Mouse (Mus musculus) limb, embryonic 13.5 days (tissue): ENCODE results near the gene Crmp1. TPM values are rescaled to one million over a fixed set of nuclear protein-coding genes. Genes with fewer than 3 reads are reported as not detected.

Source experiments
- ATAC-seq: fragments of 200-750 bp; cut with Nextera tagmentation; 2 replicates; pipeline ENCODE4 v1.8.0; 2017; ENCODE audit warnings: low read depth, moderate number of reproducible peaks, moderate TSS enrichment; ENCODE audit not compliant: low FRiP score
- H3K27ac ChIP-seq: fragments of 300-500 bp; sonication (generic); 2 replicates; pipeline ENCODE4 v1.5.1; 2015; ENCODE audit warnings: inconsistent platforms, mild to moderate bottlenecking, moderate library complexity
- H3K27me3 ChIP-seq: fragments of 300-500 bp; sonication (generic); 2 replicates; pipeline ENCODE4 v1.6.1; 2015; ENCODE audit warnings: mild to moderate bottlenecking, inconsistent platforms
- H3K36me3 ChIP-seq: fragments of 300-500 bp; sonication (generic); 2 replicates; pipeline ENCODE4 v1.6.1; 2015; ENCODE audit warnings: inconsistent platforms, mild to moderate bottlenecking, moderate library complexity
- H3K4me1 ChIP-seq: fragments of 300-500 bp; sonication (generic); 2 replicates; pipeline ENCODE4 v1.6.1; 2015; ENCODE audit warnings: inconsistent platforms
- H3K4me2 ChIP-seq: fragments of 300-500 bp; sonication (generic); replicated peaks from 2 replicates; pipeline ENCODE4 v1.6.1; 2015; ENCODE audit warnings: inconsistent platforms, mild to moderate bottlenecking, moderate library complexity
- H3K4me3 ChIP-seq: fragments of 300-500 bp; sonication (generic); 2 replicates; pipeline ENCODE4 v1.5.1; 2015; ENCODE audit warnings: moderate library complexity, mild to moderate bottlenecking, inconsistent platforms
- H3K9ac ChIP-seq: fragments of 300-500 bp; sonication (generic); 2 replicates; pipeline ENCODE4 v1.6.1; 2015; ENCODE audit warnings: mild to moderate bottlenecking, inconsistent platforms
- H3K9me3 ChIP-seq: fragments of 300-500 bp; sonication (generic); 2 replicates; pipeline ENCODE4 v1.6.1; 2016; ENCODE audit warnings: inconsistent platforms
- WGBS: fragments of 180-500 bp; shearing (Covaris S2); methylation state at CpG from one replicate; pipeline ENCODE4 v1.1.7; 2015; 5-methylcytosine and 5-hydroxymethylcytosine counted together
- polyA plus RNA-seq: library from polyadenylated mRNA; unstranded; fragments of >200 nt; fragmentation: Nextera tagmentation; extraction: Ambion mirVana; gene quantifications from 2 replicates; pipeline ENCODE4 v1.2.1, GENCODE M21; 2015

The Crmp1 gene
- polyA plus RNA-seq, 1 experiment from 2014 or later = 14.5 TPM

GRCm38 (mm10) chr5:37256823-37257222 lies 15.1 kb downstream of the Crmp1 start:
- no peaks in the 10 kb centered on the region for H3K9me3 ChIP-seq
- no peak for ATAC-seq
- H3K4me1 ChIP-seq = no peaks in the 10 kb centered on the region
- H3K4me3 ChIP-seq = no peak overlapping the region
- no peak overlapping the region for H3K27ac ChIP-seq
- WGBS = 61% methylated on average over 7 of the region's 7 CpGs
- no peaks in the 10 kb centered on the region for H3K36me3 ChIP-seq
- H3K9ac ChIP-seq = no peak overlapping the region
- no peak overlapping the region for H3K4me2 ChIP-seq
- no peaks in the 10 kb centered on the region for H3K27me3 ChIP-seq

- Histone ChIP-seq H3K4me1 (no peaks in the 10 kb centered on the region), H3K4me3 (no peak overlapping the region), H3K9me3 (no peaks in the 10 kb centered on the region), H3K9ac (no peak overlapping the region), H3K4me2 (no peak overlapping the region), H3K27ac (no peak overlapping the region), H3K36me3 (no peaks in the 10 kb centered on the region), H3K27me3 (no peaks in the 10 kb centered on the region)
- WGBS = 54% methylated on average over 5 of the region's 5 CpGs
- ATAC-seq = no peak
Measured at GRCm38 (mm10) chr5:37257243-37257642, 15.5 kb downstream of the Crmp1 start.

DNA sequence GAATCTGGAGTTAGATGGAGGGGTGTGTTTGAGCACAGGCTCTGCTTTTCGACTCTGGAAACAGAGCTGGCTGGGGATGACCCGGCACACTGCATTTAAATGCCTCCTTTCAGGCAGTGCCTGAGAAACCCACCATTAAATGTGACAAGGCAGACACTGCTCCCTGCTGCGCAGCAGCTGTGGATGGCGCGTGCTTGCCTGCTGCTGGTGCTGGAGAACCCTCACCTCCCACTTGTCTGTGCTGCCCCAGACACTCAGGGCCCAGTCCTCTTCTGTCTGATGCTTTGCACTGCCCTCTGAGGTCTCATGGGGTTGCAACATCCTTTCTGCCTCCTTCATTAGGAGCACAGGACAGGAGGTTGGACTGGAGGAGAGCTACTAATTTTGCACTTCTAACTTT lies 20.0 kb downstream of the Crmp1 start:
- ATAC-seq = no peak
- H3K27me3 ChIP-seq = no peaks in the 10 kb centered on the region
- H3K4me3 ChIP-seq = no peak overlapping the region
- no peak overlapping the region for H3K9ac ChIP-seq
- no peak overlapping the region for H3K4me2 ChIP-seq
- no peak overlapping the region for H3K27ac ChIP-seq
- H3K4me1 ChIP-seq = no peaks in the 10 kb centered on the region
- 58% methylated on average over 5 of the region's 5 CpGs for WGBS
- no peaks in the 10 kb centered on the region for H3K36me3 ChIP-seq
- no peaks in the 10 kb centered on the region for H3K9me3 ChIP-seq

GRCm38 (mm10) chr5:37263816-37264215 lies 22.1 kb downstream of the Crmp1 start:
- Histone ChIP-seq H3K9me3 (no peaks in the 10 kb centered on the region), H3K27me3 (no peaks in the 10 kb centered on the region), H3K36me3 (no peaks in the 10 kb centered on the region), H3K9ac (no peak overlapping the region), H3K4me2 (no peak overlapping the region), H3K27ac (no peak overlapping the region), H3K4me1 (no peaks in the 10 kb centered on the region), H3K4me3 (no peak overlapping the region)
- 31% methylated on average over 6 of the region's 6 CpGs for WGBS
- ATAC-seq = no peak

DNA sequence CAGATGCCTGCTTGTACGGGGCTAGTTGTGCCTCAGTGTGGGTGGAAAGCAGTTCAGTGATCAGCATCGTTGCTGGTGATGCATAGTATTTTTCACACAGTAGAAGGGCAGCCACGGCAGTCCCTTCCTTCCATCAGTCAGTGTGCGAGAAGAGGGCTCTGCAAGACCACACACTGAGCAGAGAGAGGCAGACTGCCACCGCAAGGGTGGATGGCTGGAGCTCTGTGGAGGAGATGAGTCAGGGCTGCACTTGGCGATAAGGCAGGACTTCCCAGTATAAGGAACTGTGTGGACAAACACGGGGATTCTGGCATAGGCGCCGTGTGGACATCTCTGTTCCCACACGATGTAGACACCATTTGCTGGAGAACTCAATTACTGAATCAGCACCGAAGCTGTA lies 39.3 kb downstream of the Crmp1 start:
- Histone ChIP-seq H3K9ac (no peak overlapping the region), H3K9me3 (no peaks in the 10 kb centered on the region), H3K27ac (no peak overlapping the region), H3K4me2 (no peak overlapping the region), H3K27me3 (no peaks in the 10 kb centered on the region), H3K36me3 (no peaks in the 10 kb centered on the region), H3K4me1 (no peaks in the 10 kb centered on the region), H3K4me3 (no peak overlapping the region)
- ATAC-seq = no peak
- 92% methylated on average over 11 of the region's 11 CpGs for WGBS

- 84% methylated on average over 3 of the region's 3 CpGs for WGBS
- no peaks in the 10 kb centered on the region for H3K4me1 ChIP-seq
- no peak overlapping the region for H3K4me2 ChIP-seq
- no peak overlapping the region for H3K4me3 ChIP-seq
- no peak overlapping the region for H3K9ac ChIP-seq
- no peaks in the 10 kb centered on the region for H3K9me3 ChIP-seq
- ATAC-seq = peak; percentile 55; the same call in 1 of the 2 replicates
- H3K27me3 ChIP-seq = no peaks in the 10 kb centered on the region
- H3K36me3 ChIP-seq = no peaks in the 10 kb centered on the region
- H3K27ac ChIP-seq = no peak overlapping the region
Measured at GRCm38 (mm10) chr5:37288374-37288773, 46.6 kb downstream of the Crmp1 start.

- H3K27me3 ChIP-seq = no peaks in the 10 kb centered on the region
- H3K4me1 ChIP-seq = no peaks in the 10 kb centered on the region
- H3K4me2 ChIP-seq = no peak overlapping the region
- H3K27ac ChIP-seq = no peak overlapping the region
- 17% methylated on average over 3 of the region's 3 CpGs for WGBS
- ATAC-seq = no peak
- no peaks in the 10 kb centered on the region for H3K9me3 ChIP-seq
- H3K9ac ChIP-seq = no peak overlapping the region
- H3K36me3 ChIP-seq = no peaks in the 10 kb centered on the region
- H3K4me3 ChIP-seq = no peak overlapping the region
Measured at GRCm38 (mm10) chr5:37289236-37289635, 47.5 kb downstream of the Crmp1 start.

GRCm38 (mm10) chr5:37290983-37291382 lies 49.2 kb downstream of the Crmp1 start:
- Histone ChIP-seq H3K9ac (no peak overlapping the region), H3K4me2 (no peak overlapping the region), H3K9me3 (no peaks in the 10 kb centered on the region), H3K36me3 (no peaks in the 10 kb centered on the region), H3K4me3 (no peak overlapping the region), H3K27ac (no peak overlapping the region), H3K27me3 (no peaks in the 10 kb centered on the region), H3K4me1 (no peaks in the 10 kb centered on the region)
- 67% methylated on average over 9 of the region's 9 CpGs for WGBS
- ATAC-seq = no peak

GRCm38 (mm10) chr5:37296717-37297116 lies 55.0 kb downstream of the Crmp1 start:
- no peaks in the 10 kb centered on the region for H3K4me1 ChIP-seq
- H3K27me3 ChIP-seq = no peaks in the 10 kb centered on the region
- peaks cover 27% of the 10 kb centered on the region for H3K36me3 ChIP-seq
- 83% methylated on average over 10 of the region's 10 CpGs for WGBS
- no peak overlapping the region for H3K9ac ChIP-seq
- H3K4me3 ChIP-seq = no peak overlapping the region
- ATAC-seq = no peak
- H3K27ac ChIP-seq = no peak overlapping the region
- H3K4me2 ChIP-seq = no peak overlapping the region
- H3K9me3 ChIP-seq = no peaks in the 10 kb centered on the region

DNA sequence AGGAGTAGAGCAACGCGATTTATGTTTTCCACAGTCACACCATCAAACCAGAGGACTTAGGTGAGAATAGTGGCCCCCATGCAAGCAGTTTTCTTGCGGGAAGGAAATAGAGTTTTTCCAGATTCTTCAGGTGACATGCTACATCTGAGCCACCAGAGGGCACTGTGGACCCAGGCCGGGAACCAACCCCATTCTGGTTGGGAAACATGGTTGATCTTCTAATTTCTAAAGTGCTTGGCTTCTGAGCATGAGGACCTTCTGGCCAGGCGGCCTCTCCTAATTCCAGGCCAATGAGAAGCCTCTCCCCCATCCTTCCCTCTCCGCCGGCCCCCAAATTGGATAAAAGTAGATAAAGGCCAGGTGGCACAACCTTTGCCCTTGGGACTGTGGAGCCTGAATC lies 56.6 kb downstream of the Crmp1 start:
- no peak overlapping the region for H3K9ac ChIP-seq
- ATAC-seq = no peak
- H3K27me3 ChIP-seq = no peaks in the 10 kb centered on the region
- H3K36me3 ChIP-seq = peaks cover 40% of the 10 kb centered on the region
- no peak overlapping the region for H3K4me3 ChIP-seq
- H3K4me1 ChIP-seq = no peaks in the 10 kb centered on the region
- H3K4me2 ChIP-seq = no peak overlapping the region
- WGBS = 24% methylated on average over 7 of the region's 7 CpGs
- H3K9me3 ChIP-seq = no peaks in the 10 kb centered on the region
- H3K27ac ChIP-seq = no peak overlapping the region

- Histone ChIP-seq H3K4me1 (no peaks in the 10 kb centered on the region), H3K36me3 (peaks cover 96% of the 10 kb centered on the region), H3K9me3 (peaks cover 3% of the 10 kb centered on the region; the same call in 1 of the 2 replicates), H3K4me2 (no peak overlapping the region), H3K27me3 (no peaks in the 10 kb centered on the region), H3K27ac (no peak overlapping the region), H3K9ac (no peak overlapping the region), H3K4me3 (no peak overlapping the region)
- WGBS = 91% methylated on average over 9 of the region's 9 CpGs
- no peak for ATAC-seq
Measured at GRCm38 (mm10) chr5:37310026-37310425, 68.3 kb downstream of the Crmp1 start.

DNA sequence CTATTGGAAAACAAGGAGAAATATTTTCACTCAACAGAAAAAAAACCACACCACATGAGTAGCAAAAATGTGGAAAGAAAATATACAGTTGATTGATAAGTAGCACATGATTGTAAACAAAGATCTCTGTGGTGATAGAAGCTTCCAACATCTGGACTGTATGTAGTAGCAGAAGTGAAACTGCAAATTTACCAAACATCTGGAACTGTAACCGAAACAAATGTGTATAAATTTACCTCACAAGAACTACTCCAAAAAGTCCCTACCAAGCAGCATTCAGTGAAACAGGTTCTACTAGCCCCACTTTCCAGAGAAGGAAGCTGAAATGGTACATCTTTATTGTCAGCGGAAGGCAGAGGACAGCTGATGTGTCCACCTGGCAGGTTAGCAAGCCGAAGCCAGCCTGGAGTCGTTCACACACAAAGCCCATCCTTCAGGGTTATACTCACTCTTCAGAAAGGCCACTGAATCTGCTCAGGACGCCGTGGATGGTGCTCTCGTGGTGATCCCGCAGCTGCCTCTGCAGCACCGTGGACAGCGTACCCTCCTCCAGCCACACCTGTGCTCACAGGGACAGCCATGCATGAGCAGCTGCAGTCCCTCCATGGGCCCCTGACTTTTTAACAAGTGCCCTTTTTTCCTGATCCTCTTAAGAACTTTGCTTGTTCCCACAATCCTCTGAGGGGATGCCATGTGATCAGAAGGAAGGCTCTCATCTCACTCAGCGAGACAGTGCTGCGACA lies 71.4 kb downstream of the Crmp1 start:
- H3K9ac ChIP-seq = no peak overlapping the region
- ATAC-seq = no peak
- no peaks in the 10 kb centered on the region for H3K27me3 ChIP-seq
- no peak overlapping the region for H3K4me3 ChIP-seq
- no peaks in the 10 kb centered on the region for H3K4me1 ChIP-seq
- peaks cover 17% of the 10 kb centered on the region for H3K9me3 ChIP-seq
- 86% methylated on average over 12 of the region's 12 CpGs for WGBS
- H3K36me3 ChIP-seq = peaks cover 96% of the 10 kb centered on the region
- no peak overlapping the region for H3K4me2 ChIP-seq
- no peak overlapping the region for H3K27ac ChIP-seq

DNA sequence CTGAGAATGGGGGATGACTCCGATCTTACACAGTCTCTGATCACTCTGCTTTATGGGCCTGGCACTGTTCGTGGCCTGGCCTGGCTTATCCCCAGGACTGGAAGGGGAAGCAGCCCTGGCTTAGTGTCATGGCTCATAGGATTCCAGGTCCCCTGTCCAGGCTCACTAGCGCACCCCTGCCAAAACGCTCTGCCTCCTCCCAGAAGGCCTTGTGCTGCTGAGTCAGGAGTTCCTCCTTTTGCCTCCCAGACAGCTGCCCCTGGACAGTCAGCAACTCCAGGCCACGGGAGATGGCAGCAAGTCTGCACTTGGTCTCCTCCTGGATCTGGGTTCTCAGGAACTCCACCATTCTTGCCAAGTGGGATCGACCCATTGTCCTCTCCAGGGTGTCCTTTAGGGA lies 77.0 kb downstream of the Crmp1 start:
- Histone ChIP-seq H3K27ac (no peak overlapping the region), H3K9me3 (peaks cover 17% of the 10 kb centered on the region), H3K4me1 (no peaks in the 10 kb centered on the region), H3K4me2 (no peak overlapping the region), H3K27me3 (no peaks in the 10 kb centered on the region), H3K36me3 (peaks cover 97% of the 10 kb centered on the region), H3K9ac (no peak overlapping the region), H3K4me3 (no peak overlapping the region)
- WGBS = 85% methylated on average over 6 of the region's 6 CpGs
- no peak for ATAC-seq
